Mouse (Mus musculus): ENCODE data around the gene Syngr4. TPM values are rescaled to one million over a fixed set of nuclear protein-coding genes. Genes with fewer than 3 reads are reported as not detected.

Gene Syngr4
- polyA plus RNA-seq, 1 experiment from 2014 or later: 0.52 TPM

- H3K27me3 ChIP-seq: peaks cover 56% of the 10 kb centered on the region
- peaks cover 16% of the 10 kb centered on the region for H3K4me1 ChIP-seq
Observed at GRCm38 (mm10) chr7:45856950-45857901, 39.3 kb downstream of the Syngr4 start.

GRCm38 (mm10) chr7:45853089-45853488 lies 43.4 kb downstream of the Syngr4 start:
- Histone ChIP-seq H3K27ac (no peak overlapping the region), H3K4me2 (replicated peaks) (no peak overlapping the region), H3K36me3 (no peaks in the 10 kb centered on the region), H3K4me3 (no peak overlapping the region), H3K9ac (no peak overlapping the region), H3K27me3 (peaks cover 29% of the 10 kb centered on the region), H3K4me1 (peaks cover 13% of the 10 kb centered on the region), H3K9me3 (replicated peaks) (no peaks in the 10 kb centered on the region)
- no peak for ATAC-seq (ENCODE audit: low FRiP score)
- WGBS: 87% methylated on average over 12 of the region's 12 CpGs

More at GRCm38 (mm10) chr7:45856950-45857901, 39.3 kb downstream of the Syngr4 start:
- Histone ChIP-seq H3K9ac (peak overlapping the region; percentile 36; the same call in 1 of the 2 replicates), H3K36me3 (no peaks in the 10 kb centered on the region), H3K9me3 (replicated peaks) (no peaks in the 10 kb centered on the region), H3K27ac (no peak overlapping the region), H3K4me3 (peak overlapping the region; percentile 26), H3K4me2 (replicated peaks) (peak overlapping the region; percentile 48)
- 1% methylated on average over 29 of the region's 30 CpGs for WGBS
- ATAC-seq (ENCODE audit: low FRiP score): no peak

GRCm38 (mm10) chr7:45850661-45851060 lies 45.9 kb downstream of the Syngr4 start:
- H3K4me1 ChIP-seq: no peaks in the 10 kb centered on the region; the same call in 1 of the 2 replicates
- no peaks in the 10 kb centered on the region for H3K9me3 ChIP-seq (replicated peaks)
- whole genome bisulfite sequencing: 72% methylated on average over 3 of the region's 3 CpGs
- ATAC-seq (ENCODE audit: low FRiP score): no peak
- no peak overlapping the region for H3K4me2 ChIP-seq (replicated peaks)
- H3K36me3 ChIP-seq: no peaks in the 10 kb centered on the region
- H3K4me3 ChIP-seq: no peak overlapping the region
- H3K27me3 ChIP-seq: peaks cover 11% of the 10 kb centered on the region
- no peak overlapping the region for H3K9ac ChIP-seq
- no peak overlapping the region for H3K27ac ChIP-seq

- Histone ChIP-seq H3K9ac (no peak overlapping the region), H3K27me3 (peaks cover 18% of the 10 kb centered on the region), H3K4me2 (replicated peaks) (no peak overlapping the region), H3K4me1 (no peaks in the 10 kb centered on the region; the same call in 1 of the 2 replicates), H3K9me3 (replicated peaks) (no peaks in the 10 kb centered on the region), H3K27ac (no peak overlapping the region), H3K4me3 (no peak overlapping the region), H3K36me3 (no peaks in the 10 kb centered on the region)
- WGBS: 19% methylated on average over 6 of the region's 6 CpGs
- no peak for ATAC-seq (ENCODE audit: low FRiP score)
Observed at GRCm38 (mm10) chr7:45848447-45849027, 48.0 kb downstream of the Syngr4 start.

GRCm38 (mm10) chr7:45842950-45843744 lies 53.4 kb downstream of the Syngr4 start:
- Histone ChIP-seq H3K27ac (no peak overlapping the region), H3K4me2 (replicated peaks) (no peak overlapping the region), H3K36me3 (no peaks in the 10 kb centered on the region), H3K9me3 (replicated peaks) (no peaks in the 10 kb centered on the region), H3K9ac (no peak overlapping the region), H3K4me3 (no peak overlapping the region), H3K27me3 (peaks cover 51% of the 10 kb centered on the region), H3K4me1 (no peaks in the 10 kb centered on the region; the same call in 1 of the 2 replicates)
- no peak for ATAC-seq (ENCODE audit: low FRiP score)
- 88% methylated on average over 10 of the region's 10 CpGs for WGBS

Other genes starting within 250 kb of the Syngr4 start
- gene Fut2, start 230.3 kb downstream of the Syngr4 start, polyA plus RNA-seq (2016; fragmentation: Nextera tagmentation; extraction: Ambion mirVana): 0.37 TPM in 1 of 2 replicates, not detected in the other
- 0.68 and 1.2 TPM in 2 replicates for gene Ntn5, start 212.7 kb downstream of the Syngr4 start, polyA plus RNA-seq (2016; fragmentation: Nextera tagmentation; extraction: Ambion mirVana)
- 1.1 and 2.2 TPM in 2 replicates for gene Sec1, start 202.3 kb downstream of the Syngr4 start, polyA plus RNA-seq (2016; fragmentation: Nextera tagmentation; extraction: Ambion mirVana)
- 21.2 and 25.5 TPM in 2 replicates for gene Car11, start 196.9 kb downstream of the Syngr4 start, polyA plus RNA-seq (2016; fragmentation: Nextera tagmentation; extraction: Ambion mirVana)
- gene Dbp, start 191.6 kb downstream of the Syngr4 start, polyA plus RNA-seq (2016; fragmentation: Nextera tagmentation; extraction: Ambion mirVana): 4.2 and 5.3 TPM in 2 replicates
- gene Rpl18, start 181.3 kb downstream of the Syngr4 start, polyA plus RNA-seq (2016; fragmentation: Nextera tagmentation; extraction: Ambion mirVana): 607 and 682 TPM in 2 replicates
- gene Sphk2, start 178.7 kb downstream of the Syngr4 start, polyA plus RNA-seq (2016; fragmentation: Nextera tagmentation; extraction: Ambion mirVana): 28.7 and 30.3 TPM in 2 replicates
- gene Fam83e, start 175.5 kb downstream of the Syngr4 start, polyA plus RNA-seq (2016; fragmentation: Nextera tagmentation; extraction: Ambion mirVana): 0.89 and 1.0 TPM in 2 replicates
- gene Spaca4, start 170.9 kb downstream of the Syngr4 start, polyA plus RNA-seq (2016; fragmentation: Nextera tagmentation; extraction: Ambion mirVana): not detected in 2 replicates
- 8.4 and 11.9 TPM in 2 replicates for gene Lmtk3, start 113.0 kb downstream of the Syngr4 start, polyA plus RNA-seq (2016; fragmentation: Nextera tagmentation; extraction: Ambion mirVana)
- gene Sult2b1, start 112.0 kb downstream of the Syngr4 start, polyA plus RNA-seq (2016; fragmentation: Nextera tagmentation; extraction: Ambion mirVana): 2.4 and 3.0 TPM in 2 replicates
- 280 and 284 TPM in 2 replicates for gene Cyth2, start 82.1 kb downstream of the Syngr4 start, polyA plus RNA-seq (2016; fragmentation: Nextera tagmentation; extraction: Ambion mirVana)
- 0.80 and 0.96 TPM in 2 replicates for gene Kcnj14, start 71.9 kb downstream of the Syngr4 start, polyA plus RNA-seq (2016; fragmentation: Nextera tagmentation; extraction: Ambion mirVana)
- 43.2 and 45.8 TPM in 2 replicates for gene Grwd1, start 65.8 kb downstream of the Syngr4 start, polyA plus RNA-seq (2016; fragmentation: Nextera tagmentation; extraction: Ambion mirVana)
- gene Kdelr1, start 23.9 kb downstream of the Syngr4 start, polyA plus RNA-seq (2016; fragmentation: Nextera tagmentation; extraction: Ambion mirVana): 43.5 and 45.6 TPM in 2 replicates
- gene Grin2d, start 18.3 kb downstream of the Syngr4 start, polyA plus RNA-seq (2016; fragmentation: Nextera tagmentation; extraction: Ambion mirVana): 1.6 TPM in 2 replicates
- gene Tmem143, start 227 bp upstream of the Syngr4 start, polyA plus RNA-seq (2016; fragmentation: Nextera tagmentation; extraction: Ambion mirVana): 3.4 and 5.2 TPM in 2 replicates
- 42.6 and 55.0 TPM in 2 replicates for gene Emp3, start 24.7 kb upstream of the Syngr4 start, polyA plus RNA-seq (2016; fragmentation: Nextera tagmentation; extraction: Ambion mirVana)
- 5.5 and 6.8 TPM in 2 replicates for gene Ccdc114, start 27.4 kb upstream of the Syngr4 start, polyA plus RNA-seq (2016; fragmentation: Nextera tagmentation; extraction: Ambion mirVana)
- gene Abcc6, start 133.6 kb upstream of the Syngr4 start, polyA plus RNA-seq (2016; fragmentation: Nextera tagmentation; extraction: Ambion mirVana): 0.19 and 0.38 TPM in 2 replicates
- 35.3 and 35.8 TPM in 2 replicates for gene Nomo1, start 137.0 kb upstream of the Syngr4 start, polyA plus RNA-seq (2016; fragmentation: Nextera tagmentation; extraction: Ambion mirVana)
- gene Kcnj11, start 204.1 kb upstream of the Syngr4 start, polyA plus RNA-seq (2016; fragmentation: Nextera tagmentation; extraction: Ambion mirVana): 0.51 and 0.61 TPM in 2 replicates

Measured in hindbrain, embryonic 12.5 days (tissue).